Mouse (Mus musculus) MEL (cell line): ENCODE data around the gene Tmprss6. TPM values are rescaled to one million over a fixed set of nuclear protein-coding genes. Genes with fewer than 3 reads are reported as not detected.

Experiments used
- DNase-seq: peaks from one replicate; pipeline ENCODE4 v3.0.0; 2011; ENCODE audit warnings: low read depth, low spot score
- H3K27ac ChIP-seq: 2 replicates; pipeline ENCODE4 v1.5.1; 2012; ENCODE audit warnings: low read depth, mild to moderate bottlenecking, control low read depth, low read length, moderate library complexity; ENCODE audit not compliant: control insufficient read depth
- H3K27me3 ChIP-seq, 2 experiments: fragments of 150-350 bp in 1 of 2; sonication (generic) in 1 of 2; 2 replicates each; pipeline ENCODE4 v1.6.1; 2012; ENCODE audit warnings: low read length in 2 of 2, mild to moderate bottlenecking in 2 of 2, improper control_type of control experiment in 1 of 2, moderate library complexity in 1 of 2; ENCODE audit not compliant: insufficient read depth in 2 of 2, control insufficient read depth in 1 of 2
- H3K36me3 ChIP-seq, 2 experiments: 2 replicates each; pipeline ENCODE4 v1.6.1; 2012 to 2014; ENCODE audit warnings: low read length in 2 of 2, improper control_type of control experiment in 1 of 2, inconsistent platforms in 1 of 2, mild to moderate bottlenecking in 1 of 2; ENCODE audit not compliant: insufficient read depth in 2 of 2, control insufficient read depth in 1 of 2
- H3K4me1 ChIP-seq, 2 experiments: fragments of 150-350 bp in 1 of 2; sonication (generic) in 1 of 2; 2 replicates each; pipeline ENCODE4 v1.6.1; 2012; ENCODE audit warnings: low read length in 2 of 2, improper control_type of control experiment in 1 of 2, mild to moderate bottlenecking in 1 of 2; ENCODE audit not compliant: insufficient read depth in 2 of 2, control insufficient read depth in 1 of 2
- H3K4me3 ChIP-seq, 2 experiments: fragments of 150-350 bp in 1 of 2; sonication (generic) in 1 of 2; 2 replicates each; pipeline ENCODE4 v1.5.1; 2012; ENCODE audit warnings: low read depth in 2 of 2, low read length in 2 of 2, mild to moderate bottlenecking in 2 of 2, moderate library complexity in 2 of 2, control low read depth in 1 of 2, improper control_type of control experiment in 1 of 2; ENCODE audit not compliant: control insufficient read depth in 1 of 2, insufficient read depth in 1 of 2
- H3K79me2 ChIP-seq: 2 replicates; pipeline ENCODE4 v1.6.1; 2012; ENCODE audit warnings: mild to moderate bottlenecking, low read length, moderate library complexity; ENCODE audit not compliant: control insufficient read depth, poor library complexity, insufficient read depth
- H3K9ac ChIP-seq: 2 replicates; pipeline ENCODE4 v1.6.1; 2012; ENCODE audit warnings: low read depth, mild to moderate bottlenecking, control low read depth, low read length, moderate library complexity; ENCODE audit not compliant: control insufficient read depth, poor library complexity, severe bottlenecking
- H3K9me3 ChIP-seq: fragments of 150-350 bp; sonication (generic); replicated peaks from 2 replicates; pipeline ENCODE4 v1.6.1; 2012; ENCODE audit warnings: mild to moderate bottlenecking, low read length, improper control_type of control experiment, moderate library complexity; ENCODE audit not compliant: insufficient read depth
- CHD2 ChIP-seq: IDR thresholded peaks from 2 replicates; pipeline ENCODE4 v1.6.1; 2011; ENCODE audit warnings: low read length, improper control_type of control experiment
- CTCF ChIP-seq, 3 experiments: IDR thresholded peaks in 2 of 3; conservative IDR thresholded peaks in 1 of 3; 2 replicates each; pipeline ENCODE4 v1.5.1; 2011 to 2012; ENCODE audit warnings: low read length in 3 of 3, low read depth in 2 of 3, mild to moderate bottlenecking in 2 of 3, improper control_type of control experiment in 1 of 3, inconsistent platforms in 1 of 3, mixed read lengths in 1 of 3, moderate library complexity in 1 of 3; ENCODE audit not compliant: control insufficient read depth in 1 of 3, insufficient read depth in 1 of 3, poor library complexity in 1 of 3, severe bottlenecking in 1 of 3
- EP300 ChIP-seq, 2 experiments: IDR thresholded peaks; 2 replicates each; pipeline ENCODE4 v1.6.1; 2011; ENCODE audit warnings: improper control_type of control experiment in 2 of 2, low read length in 2 of 2, low read depth in 1 of 2, mild to moderate bottlenecking in 1 of 2
- GATA1 ChIP-seq: IDR thresholded peaks from 2 replicates; pipeline ENCODE4 v1.6.1; 2011; ENCODE audit warnings: low read depth, low read length, improper control_type of control experiment
- MYB ChIP-seq: IDR thresholded peaks from 2 replicates; pipeline ENCODE4 v1.6.1; 2011; ENCODE audit warnings: mild to moderate bottlenecking, low read depth, low read length, improper control_type of control experiment
- POLR2AphosphoS2 ChIP-seq: IDR thresholded peaks from 2 replicates; pipeline ENCODE4 v1.6.1; 2011; ENCODE audit warnings: low read length, improper control_type of control experiment
- TBP ChIP-seq: IDR thresholded peaks from 2 replicates; pipeline ENCODE4 v1.8.0; 2011; ENCODE audit warnings: low read depth, low read length, improper control_type of control experiment
- TCF12 ChIP-seq: IDR thresholded peaks from 2 replicates; pipeline ENCODE4 v1.6.1; 2014; ENCODE audit warnings: low read depth, mild to moderate bottlenecking, inconsistent platforms, low read length, improper control_type of control experiment, moderate library complexity
- ZC3H11A ChIP-seq: IDR thresholded peaks from 2 replicates; pipeline ENCODE4 v1.6.1; 2012; ENCODE audit warnings: low read depth, mild to moderate bottlenecking, inconsistent platforms, low read length, improper control_type of control experiment
- polyA plus RNA-seq, 2 experiments: library from polyadenylated mRNA; stranded (reverse) in 1 of 2; unstranded in 1 of 2; fragments of >175 nt in 1 of 2; fragments of >200 nt in 1 of 2; gene quantifications; 2 replicates each; pipeline versions ENCODE4 v1.2.1 to v1.2.4; 2012; ENCODE audit warnings: low replicate concordance in 2 of 2, low read depth in 1 of 2; ENCODE audit not compliant: insufficient read length in 2 of 2, insufficient read depth in 1 of 2, missing spikeins in 1 of 2
- total RNA-seq: library from RNA; depleted of rRNA; stranded (reverse); fragments of 300-350 nt; gene quantifications from 2 replicates; pipeline ENCODE4 v1.2.3, GENCODE M21; 2012

Tmprss6 gene
- total and polyA plus RNA-seq, 3 experiments = 0.11 to 0.12 TPM; not detected in 1

GRCm38 (mm10) chr15:78456051-78456450, 12.4 kb downstream of the Tmprss6 start:
- Histone ChIP-seq H3K27me3 (no peaks in the 10 kb centered on the region), H3K9me3 (no peaks in the 10 kb centered on the region), H3K27ac (no peak overlapping the region)
- no peak for TF ChIP-seq CHD2
- TF ChIP-seq, all 39 proteins: peak for 0
- H3K79me2 ChIP-seq = no peaks in the 10 kb centered on the region
- peaks cover 0 to 8% of the 10 kb centered on the region in 2 experiments; a peak in 1 of 4 replicates for H3K4me1 ChIP-seq
- H3K9ac ChIP-seq = no peak overlapping the region
- no peaks in the 10 kb centered on the region for H3K36me3 ChIP-seq
- no peak for DNase-seq
- H3K4me3 ChIP-seq = no peak overlapping the region

GRCm38 (mm10) chr15:78455168-78455567, 13.3 kb downstream of the Tmprss6 start:
- TF ChIP-seq TCF12 (peak; percentile 40; the same call in 1 of the 2 replicates), CTCF (IDR thresholded peaks at IDR 0.05 in 2 of 3, conservative IDR thresholded peaks at IDR 0.05 in 1 of 3; ENCODE audit: control insufficient read depth in 1 of 3, insufficient read depth in 1 of 3, low read depth in 2 of 3, low read length in 3 of 3, poor library complexity in 1 of 3, severe bottlenecking in 1 of 3) (no peak), EP300 (IDR thresholded peaks at IDR 0.05; ENCODE audit: low read depth in 1 of 2, low read length in 2 of 2) (peak; percentile 44 to 47; a peak in 2 of 4 replicates), POLR2AphosphoS2 (no peak), MYB (peak; percentile 26; the same call in 1 of the 2 replicates), GATA1 (peak; percentile 28; the same call in 1 of the 2 replicates), CHD2 (no peak)

GRCm38 (mm10) chr15:78452929-78453328, 15.5 kb downstream of the Tmprss6 start:
- Histone ChIP-seq H3K9me3 (no peaks in the 10 kb centered on the region), H3K36me3 (peaks cover 0 to 6% of the 10 kb centered on the region in 2 experiments; a peak in 2 of 4 replicates)
- no peak for TF ChIP-seq ZC3H11A
- TF ChIP-seq TBP = no peak
- TF ChIP-seq, all 39 proteins: peak for 0
- Histone ChIP-seq H3K4me3 (no peak overlapping the region), H3K79me2 (no peaks in the 10 kb centered on the region; the same call in 1 of the 2 replicates), H3K27ac (no peak overlapping the region), H3K4me1 (peaks cover 3 to 24% of the 10 kb centered on the region in 2 experiments; a peak in 2 of 4 replicates), H3K9ac (no peak overlapping the region), H3K27me3 (no peaks in the 10 kb centered on the region)
- DNase-seq = no peak

More at GRCm38 (mm10) chr15:78455168-78455567, 13.3 kb downstream of the Tmprss6 start:
- Histone ChIP-seq H3K27me3 (no peaks in the 10 kb centered on the region), H3K27ac (no peak overlapping the region), H3K4me3 (no peak overlapping the region), H3K79me2 (no peaks in the 10 kb centered on the region), H3K9ac (no peak overlapping the region), H3K36me3 (no peaks in the 10 kb centered on the region; a peak in 1 of 4 replicates), H3K9me3 (no peaks in the 10 kb centered on the region), H3K4me1 (peaks cover 0 to 11% of the 10 kb centered on the region in 2 experiments; a peak in 2 of 4 replicates)
- peak; percentile 47 for DNase-seq
